ENCODE assay signal across 9 mouse cellular contexts in the genomic region with DNA sequence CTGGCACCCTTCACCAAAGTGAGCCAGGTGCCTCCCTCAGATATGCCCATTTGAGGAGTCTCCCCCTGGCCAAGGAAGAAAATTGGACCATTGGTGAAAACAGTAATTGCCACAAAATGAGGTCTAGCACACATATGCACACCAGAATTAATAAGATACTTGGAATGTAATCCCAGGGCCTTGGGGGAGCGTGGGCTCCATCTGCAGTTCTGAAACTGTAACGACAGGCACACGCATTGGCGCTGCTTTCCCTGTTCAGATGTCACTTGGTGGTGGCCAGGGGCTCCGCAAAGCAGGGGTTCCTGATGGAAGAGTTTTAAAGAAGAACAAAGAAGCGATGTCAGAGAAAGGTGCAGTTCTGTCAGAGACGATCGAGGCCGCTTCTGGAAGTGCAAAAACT. TPM values are rescaled to one million over a fixed set of nuclear protein-coding genes. Genes with fewer than 3 reads are reported as not detected.
A peak's percentile ranks its signal among the peaks of the same experiment; 100 is the strongest.
DNase-seq lines count a peak whose midpoint lies in the region; ATAC-seq and TF ChIP-seq lines count a peak whose summit lies in the region.
"Had no signal": no experiment of that assay in that cellular context is flagged by ENCODE, and none has a peak within 500 bp of the region (broad histone marks: within the 10 kb centered on the region; RNA-seq: fewer than 3 reads in every experiment).

No protein-coding gene starts in this region.

- no peaks in the 10 kb centered on the region for H3K4me1 ChIP-seq in heart, adult 2 months (ENCODE audit: control insufficient read depth, insufficient read depth, low read length)
- H3K4me1 ChIP-seq in liver, embryonic 14.5 days (replicated peaks; ENCODE audit: control insufficient read depth in 2 of 2, insufficient read depth in 2 of 2, low read length in 1 of 2): no peaks in the 10 kb centered on the region

- no peaks in the 10 kb centered on the region for H3K36me3 ChIP-seq in heart, adult 2 months (ENCODE audit: control insufficient read depth, insufficient read depth, low read length)
- H3K36me3 ChIP-seq in liver, embryonic 14.5 days (replicated peaks; ENCODE audit: control insufficient read depth, insufficient read depth, low read depth): no peaks in the 10 kb centered on the region; the same call in 1 of the 2 replicates

- 79% methylated on average over 9 of the region's 9 CpGs for WGBS in heart, adult 2 months
- WGBS in liver, embryonic 14.5 days (ENCODE audit: insufficient replicate concordance): 79% methylated on average over 9 of the region's 9 CpGs

- H3K4me2 ChIP-seq in liver, embryonic 14.5 days (ENCODE audit: low read depth): no peak overlapping the region

- no peak for TF ChIP-seq EP300 in heart, adult 2 months (IDR thresholded peaks at IDR 0.05; ENCODE audit: insufficient read depth, low read depth, low read length)
- TF ChIP-seq EP300 in liver, embryonic 14.5 days (IDR thresholded peaks at IDR 0.05; ENCODE audit: low read depth): no peak

- TF ChIP-seq POLR2A in heart, adult 2 months (IDR thresholded peaks at IDR 0.05; ENCODE audit: insufficient read depth, low read depth, low read length): no peak

- H3K79me2 ChIP-seq in heart, adult 2 months (replicated peaks; ENCODE audit: control insufficient read depth, insufficient read depth, low read length): no peaks in the 10 kb centered on the region

- no peak overlapping the region for H3K9ac ChIP-seq in heart, adult 2 months (ENCODE audit: low read depth, low read length)
- no peak overlapping the region for H3K9ac ChIP-seq in liver, embryonic 14.5 days (replicated peaks)

- H3K9me3 ChIP-seq in liver, embryonic 14.5 days (ENCODE audit: control insufficient read depth, low read length): no peaks in the 10 kb centered on the region

- no peaks in the 10 kb centered on the region for H3K27me3 ChIP-seq in heart, adult 2 months (ENCODE audit: control insufficient read depth, insufficient read depth, low read length)
- no peaks in the 10 kb centered on the region for H3K27me3 ChIP-seq in liver, embryonic 14.5 days (ENCODE audit: control insufficient read depth, insufficient read depth, low read length)

- no peak overlapping the region for H3K27ac ChIP-seq in heart, adult 2 months
- H3K27ac ChIP-seq in liver, embryonic 14.5 days: no peak overlapping the region

- no peak for ATAC-seq in liver, embryonic 14.5 days (ENCODE audit: insufficient read depth)
- ATAC-seq in erythroblast, adult 5-6 weeks (replicated peaks; ENCODE audit: low FRiP score, poor library complexity, severe bottlenecking): no peak

- DNase-seq in heart, adult 2 months: no peak
- DNase-seq in heart, postnatal 25 days (ENCODE audit: low spot score): no peak
- peak; percentile 42 for DNase-seq in right cerebral cortex, adult 18-20 months
- no peak for DNase-seq in right cerebral cortex, postnatal 25 days
- peak; percentile 23 for DNase-seq in embryo, embryonic 9.5 days (ENCODE audit: extremely low spot score)
- DNase-seq in liver, embryonic 14.5 days (ENCODE audit: low read depth in 3 of 3, low spot score in 3 of 3): no peak
- no peak for DNase-seq in adrenal gland, adult 8-10 months

- TF ChIP-seq CTCF in heart, adult 2 months (IDR thresholded peaks at IDR 0.05): peak; percentile 71
- TF ChIP-seq CTCF in liver, embryonic 14.5 days (IDR thresholded peaks at IDR 0.05; ENCODE audit: low read depth): peak; percentile 70

- intact Hi-C loops in heart, adult 2 months (cut with DNase I): no loop called here
- intact Hi-C loops in heart, postnatal 25 days (cut with DNase I): loop anchor here (10.0 kb wide), 1 partner anchor 478 kb away; a partner anchor contains a TSS

- H3K4me3 ChIP-seq in heart, adult 2 months: no peak overlapping the region
- H3K4me3 ChIP-seq in liver, embryonic 14.5 days (ENCODE audit: insufficient read depth in 1 of 2, low read depth in 2 of 2, low read length in 2 of 2): no peak overlapping the region
- H3K4me3 ChIP-seq: myocyte had no signal

RNA-seq across cellular contexts. Expression of a gene that starts 17.8 kb away (rescaled TPM):
- total RNA-seq in heart, adult 2 months (2021): 10 to 100 TPM; 43.7 to 58.1 TPM
- polyA plus RNA-seq in heart, adult 2 months (2012; rRNA removed): 21.2 and 25.8 TPM in 2 replicates
- total RNA-seq in heart, postnatal 25 days (2021): 10 to 100 TPM; 41.6 to 48.5 TPM
- 1.3 and 1.9 TPM in 2 replicates for polyA plus RNA-seq in liver, embryonic 14.5 days (2012; rRNA removed)
- 1.6 TPM in 2 replicates for polyA plus RNA-seq in liver, embryonic 14.5 days (2014; fragmentation: Nextera tagmentation; extraction: Ambion mirVana)
- total RNA-seq in erythroblast, adult 5-6 weeks (2015; ENCODE audit: low replicate concordance): 0.63 and 1.3 TPM in 2 replicates
- total RNA-seq in erythroblast, adult 5-6 weeks (2017; ENCODE audit: low replicate concordance): 0.85 and 4.6 TPM in 2 replicates
- 10 to 100 TPM in 3 of 4 experiments, 1 to 10 TPM in 1; 9.7 to 37.0 (median 23.9) TPM for total RNA-seq in adrenal gland, adult 8-10 months (2022)

Comparison
In these comparisons a context has a peak if more than half of its experiments do, and no peak if none do; other contexts are left out.
1. DNase-seq: peak in right cerebral cortex, adult 18-20 months (single experiment) and embryo, embryonic 9.5 days (single experiment); none in heart, adult 2 months (0 of 2), heart, postnatal 25 days (single experiment), right cerebral cortex, postnatal 25 days (single experiment), liver, embryonic 14.5 days (0 of 3) and adrenal gland, adult 8-10 months (single experiment).